Mouse (Mus musculus) liver, postnatal 0 days (tissue): ENCODE measurements around the gene Glrb.

Experiments
- CTCF ChIP-seq: sonication (generic); IDR thresholded peaks from 2 replicates; pipeline ENCODE4 v1.5.1; 2016; ENCODE audit warnings: antibody characterized with exemption, low read depth
- EP300 ChIP-seq: IDR thresholded peaks from 2 replicates; pipeline ENCODE4 v1.6.1; 2016; ENCODE audit warnings: antibody characterized with exemption, low read depth, mild to moderate bottlenecking

- TF ChIP-seq CTCF (no peak), EP300 (no peak)
Observed at GRCm38 (mm10) chr3:80883601-80884000, 29.9 kb downstream of the Glrb start.
